Mouse (Mus musculus) mesoderm, embryonic 11.5 days (tissue): ENCODE measurements around the gene Cebpzos.

ENCODE experiments used
- DNase-seq: peaks from one replicate; pipeline ENCODE4 v3.0.0-alpha.2; 2012; ENCODE audit warnings: low read depth, low spot score

Gene Cebpzos

DNA sequence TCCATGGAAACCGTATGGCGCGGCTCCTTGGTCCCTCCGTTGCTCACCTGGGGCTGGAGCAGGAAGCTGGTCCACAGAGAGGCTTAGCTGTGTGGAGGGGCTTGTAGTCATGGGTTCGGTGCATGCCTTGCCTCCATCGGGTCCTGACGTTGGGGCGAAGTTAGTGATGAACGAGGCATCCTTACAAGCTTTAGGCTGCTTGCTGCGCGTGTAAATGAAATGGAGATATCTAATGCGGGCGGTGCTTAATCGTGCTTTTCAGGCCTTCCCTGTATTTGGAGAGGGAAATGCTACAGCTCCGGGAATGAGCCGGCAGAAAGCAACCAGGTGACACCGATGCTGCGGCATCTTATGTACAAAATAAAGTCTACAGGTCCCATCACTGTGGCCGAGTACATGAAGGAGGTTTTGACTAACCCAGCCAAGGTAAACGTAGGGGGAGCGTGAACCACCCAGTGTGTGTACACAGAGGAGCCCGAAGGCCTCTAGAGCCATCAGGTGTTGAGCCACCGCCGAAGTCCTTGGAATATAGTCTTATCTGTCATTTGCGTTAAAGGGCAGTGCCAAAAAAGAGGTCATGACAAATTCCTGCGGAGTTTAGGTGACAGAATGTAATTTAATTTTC lies 21.0 kb downstream of the Cebpzos start:
- DNase-seq: no peak

DNA sequence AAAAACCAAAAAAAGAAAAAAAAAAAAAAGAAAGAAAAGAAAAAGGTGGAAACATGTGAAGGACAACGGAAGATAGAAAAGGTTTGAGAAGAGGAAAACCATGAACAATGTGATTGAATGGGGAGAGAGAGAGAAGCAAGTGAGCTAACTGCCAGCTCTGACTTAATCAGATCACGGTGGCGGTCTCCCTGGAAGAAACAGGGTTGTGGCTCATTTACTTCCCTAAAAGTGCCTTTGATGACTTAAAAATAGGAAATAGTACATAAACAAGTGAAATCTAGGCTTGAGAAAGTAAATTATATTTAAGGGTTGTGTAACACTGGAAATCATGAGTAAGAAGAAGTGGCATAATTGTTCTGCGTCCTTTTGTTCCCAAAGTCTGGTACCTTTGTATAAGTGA lies 22.6 kb downstream of the Cebpzos start:
- no peak for DNase-seq

DNA sequence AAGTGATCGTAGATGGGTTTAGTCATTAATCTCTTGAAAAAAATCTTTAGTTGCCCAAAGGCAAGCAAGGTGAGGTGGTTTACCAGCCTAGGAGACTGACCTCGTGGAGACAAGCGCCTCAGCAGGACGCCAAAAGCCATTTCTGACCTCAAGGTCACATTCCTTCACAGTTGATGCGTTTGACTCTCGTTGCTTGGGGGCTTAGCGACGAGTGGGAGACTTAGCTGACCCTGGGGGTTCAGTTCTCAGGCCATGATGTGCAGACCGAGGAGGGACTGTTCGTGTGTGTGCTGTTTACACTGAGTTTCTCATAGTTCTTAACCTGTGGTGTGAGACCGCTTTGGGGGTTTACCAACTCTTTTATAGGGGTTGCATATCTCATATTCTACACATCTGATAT lies 26.3 kb downstream of the Cebpzos start:
- no peak for DNase-seq

DNA sequence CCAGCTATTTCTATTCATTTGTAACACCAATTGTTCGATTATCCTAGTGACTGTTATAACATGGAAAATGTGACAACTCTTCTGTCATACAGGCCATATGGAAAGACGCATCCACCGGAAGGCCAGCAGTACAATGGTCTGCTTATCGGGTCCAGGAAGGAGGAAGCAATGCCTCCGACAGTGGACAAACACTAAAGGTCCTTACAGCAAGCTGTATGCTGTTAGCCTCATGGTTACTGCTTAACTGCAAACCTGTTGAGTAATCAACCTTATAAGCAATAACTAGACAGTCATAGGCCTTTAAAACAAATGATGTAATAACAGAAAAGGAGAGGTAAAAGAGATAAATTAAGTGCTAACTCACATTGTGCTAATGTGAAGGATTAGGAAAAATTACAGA lies 34.9 kb downstream of the Cebpzos start:
- DNase-seq: no peak

DNA sequence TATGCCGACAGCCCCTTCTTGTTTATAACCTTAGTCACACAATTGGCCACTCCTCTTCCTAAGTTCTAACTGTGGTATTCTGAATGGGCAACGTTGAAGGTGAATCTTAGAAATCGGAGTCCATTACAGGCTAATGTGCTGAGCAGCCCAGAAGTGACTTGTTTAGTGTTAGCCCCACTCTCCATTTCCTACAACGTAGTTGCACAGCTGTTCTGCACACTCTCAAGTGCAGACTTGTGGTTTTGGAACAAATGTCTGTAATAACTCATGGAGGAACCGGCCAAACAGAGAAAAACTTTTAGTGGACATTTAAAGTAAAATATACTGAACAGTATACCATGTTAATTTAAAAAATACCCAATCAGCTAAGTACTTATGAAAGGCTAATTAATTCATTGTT lies 35.8 kb downstream of the Cebpzos start:
- no peak for DNase-seq

DNA sequence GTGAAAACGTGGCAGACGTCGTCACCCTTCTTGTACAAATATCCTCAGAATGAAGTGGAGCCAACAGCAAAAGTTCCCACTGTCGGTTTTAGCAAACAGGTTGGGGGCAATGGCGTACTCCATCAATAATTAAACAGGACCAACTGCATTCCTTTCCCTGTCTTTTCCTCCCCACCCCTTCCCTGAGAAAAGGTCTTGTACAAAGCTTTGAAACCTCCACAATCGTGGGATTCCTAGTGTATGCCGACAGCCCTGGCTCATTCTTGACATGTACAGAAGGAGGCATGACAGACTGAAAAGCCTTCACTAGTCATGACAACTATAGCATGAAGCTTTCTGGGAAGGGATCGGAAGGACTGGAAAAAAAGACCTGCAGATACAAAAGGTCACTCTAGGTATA lies 36.9 kb downstream of the Cebpzos start:
- DNase-seq: no peak

DNA sequence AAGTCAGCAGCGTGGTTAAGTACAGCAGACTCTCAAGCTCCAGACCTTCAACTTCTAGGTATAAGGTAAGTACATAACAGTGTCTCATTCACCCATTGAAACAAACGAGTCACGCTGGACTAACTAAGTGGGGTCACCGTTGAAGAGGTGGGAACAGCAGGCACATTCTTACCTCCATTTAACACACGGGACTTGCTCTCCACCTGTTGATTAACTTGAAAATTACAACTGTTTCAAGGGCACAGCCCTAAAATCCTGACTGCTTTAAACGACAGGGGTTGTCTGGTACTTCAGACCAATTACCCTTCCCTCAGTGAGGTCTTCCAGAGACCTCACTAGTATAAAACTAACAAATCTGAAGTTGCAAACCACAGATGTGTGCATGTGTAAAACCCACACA lies 43.2 kb downstream of the Cebpzos start:
- DNase-seq: no peak

DNA sequence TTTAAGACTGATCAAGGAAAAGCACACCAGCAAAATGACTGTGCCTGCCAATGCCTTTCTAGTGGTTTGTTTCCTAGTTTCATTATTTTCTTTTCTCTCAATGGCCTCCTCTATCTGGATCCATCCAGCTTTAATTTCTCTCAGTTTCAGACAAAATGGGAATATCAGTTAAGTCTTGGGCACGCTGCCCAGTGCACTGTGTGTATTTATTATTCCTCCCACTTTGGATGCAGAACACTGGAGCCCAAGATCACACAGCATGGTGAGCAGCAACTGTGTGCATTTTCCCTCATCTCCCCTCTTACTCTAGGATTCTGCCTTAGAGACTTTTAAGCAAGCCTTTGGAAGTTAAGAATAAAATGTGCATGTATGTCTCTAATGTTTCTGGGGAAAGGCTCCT lies 48.1 kb downstream of the Cebpzos start:
- DNase-seq: no peak

DNA sequence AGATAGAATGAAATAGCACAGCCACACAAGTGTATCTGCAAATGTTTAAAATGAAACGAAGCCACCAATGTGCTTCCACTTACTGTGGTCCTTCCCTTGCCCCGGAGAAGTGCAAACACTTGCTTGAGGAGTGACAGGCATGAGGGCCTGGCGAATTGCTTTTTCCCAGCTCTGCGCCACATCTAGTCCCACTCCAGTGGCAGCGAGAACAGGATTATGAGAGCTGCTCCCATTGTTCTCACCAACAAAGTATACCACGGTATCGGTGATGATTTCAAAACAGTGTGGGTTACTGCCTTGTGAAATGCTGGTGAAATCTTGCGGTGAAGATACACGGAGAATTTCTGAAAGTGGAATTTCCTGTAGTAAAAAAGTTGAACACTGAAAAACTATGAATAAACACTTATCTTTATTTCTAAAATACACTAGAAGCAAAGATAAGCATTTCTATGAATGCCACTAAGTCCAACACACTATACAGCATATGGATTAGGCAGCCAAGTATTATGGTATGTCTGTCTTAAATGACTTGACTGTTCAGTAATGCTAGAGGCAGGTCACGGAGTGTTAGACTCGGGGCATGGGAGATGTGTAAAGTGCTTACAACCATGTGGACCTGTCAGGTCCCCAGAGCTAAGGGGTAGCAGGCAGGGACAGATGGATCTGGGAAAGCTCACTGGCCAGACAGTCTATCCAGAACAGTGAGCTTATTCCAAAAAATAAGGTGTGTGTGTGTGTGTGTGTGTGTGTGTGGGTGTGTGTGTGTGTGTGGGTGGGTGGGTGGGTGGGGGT lies 50.0 kb downstream of the Cebpzos start:
- no peak for DNase-seq

DNA sequence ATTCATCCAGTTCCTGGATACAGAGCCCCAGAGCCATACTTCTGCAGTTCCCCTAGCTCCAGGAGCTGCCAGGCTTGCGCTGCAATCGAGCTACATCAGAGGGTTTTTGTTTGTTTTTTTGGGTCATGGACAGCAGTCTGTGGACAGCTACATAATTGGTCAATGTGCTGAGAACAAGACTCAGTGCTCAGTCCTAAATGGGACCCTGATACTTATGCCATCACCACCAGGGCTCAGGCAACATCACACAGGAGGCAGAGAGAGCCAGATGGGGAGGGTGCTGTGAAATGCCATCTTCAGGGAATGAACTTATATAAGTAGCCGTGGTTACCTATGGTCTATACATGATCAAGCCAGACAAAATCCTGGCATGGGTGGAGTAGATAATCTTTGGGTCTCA lies 52.2 kb downstream of the Cebpzos start:
- DNase-seq: no peak
